26 mouse cellular contexts compared by ENCODE assay signal in genomic region chr6:144320327-144320726, GRCm38 (mm10).
"Had no signal": no experiment of that assay in that cellular context is flagged by ENCODE, and none has a peak within 500 bp of the region (broad histone marks: within the 10 kb centered on the region; RNA-seq: fewer than 3 reads in every experiment).

No protein-coding gene starts in this region.

- H3K9me3 ChIP-seq: hindbrain, embryonic 10.5 days; hindbrain, embryonic 12.5 days; kidney, embryonic 15.5 days; limb, embryonic 12.5 days had no signal

- H3K36me3 ChIP-seq: heart, embryonic 12.5 days; hindbrain, embryonic 10.5 days; hindbrain, embryonic 12.5 days; kidney, embryonic 15.5 days; limb, embryonic 12.5 days had no signal

- H3K4me1 ChIP-seq: kidney, embryonic 15.5 days had no signal

- H3K4me2 ChIP-seq: heart, embryonic 12.5 days; hindbrain, embryonic 12.5 days; hindbrain, embryonic 14.5 days; kidney, embryonic 15.5 days; limb, embryonic 12.5 days; liver, embryonic 11.5 days had no signal

- H3K27me3 ChIP-seq: hindbrain, embryonic 12.5 days; kidney, embryonic 15.5 days; limb, embryonic 12.5 days had no signal

- H3K9ac ChIP-seq: forebrain, postnatal 0 days; heart, embryonic 12.5 days; hindbrain, embryonic 12.5 days; hindbrain, embryonic 14.5 days; kidney, embryonic 15.5 days; limb, embryonic 12.5 days; liver, embryonic 14.5 days had no signal

- DNase-seq: forebrain, postnatal 0 days; gastrocnemius, postnatal 14 days; gastrocnemius, postnatal 36 days; heart, adult 2 months; heart, postnatal 10 days; heart, postnatal 36 days; kidney, adult 11 months; kidney, adult 2 months; kidney, adult 9 months; kidney, postnatal 14 days; kidney, postnatal 36 days; layer of hippocampus, adult 9-11 months; layer of hippocampus, postnatal 36 days; left cerebral cortex, postnatal 4 days; liver had no signal

- H3K4me3 ChIP-seq: heart, adult 2 months; heart, embryonic 12.5 days; hindbrain, embryonic 10.5 days; hindbrain, embryonic 12.5 days; kidney, embryonic 15.5 days; limb, embryonic 12.5 days had no signal

- H3K27ac ChIP-seq: heart, adult 2 months; hindbrain, embryonic 10.5 days; hindbrain, embryonic 12.5 days; hindbrain, embryonic 14.5 days; kidney, embryonic 15.5 days; kidney, postnatal 0 days; limb, embryonic 12.5 days; liver, embryonic 14.5 days had no signal

- ATAC-seq: forebrain, postnatal 0 days; hindbrain, embryonic 16.5 days; intestine, embryonic 16.5 days had no signal
